Mouse (Mus musculus): ENCODE data around the gene Creb5.
A peak's percentile ranks its signal among the peaks of the same experiment; 100 is the strongest.

The Creb5 gene

DNA sequence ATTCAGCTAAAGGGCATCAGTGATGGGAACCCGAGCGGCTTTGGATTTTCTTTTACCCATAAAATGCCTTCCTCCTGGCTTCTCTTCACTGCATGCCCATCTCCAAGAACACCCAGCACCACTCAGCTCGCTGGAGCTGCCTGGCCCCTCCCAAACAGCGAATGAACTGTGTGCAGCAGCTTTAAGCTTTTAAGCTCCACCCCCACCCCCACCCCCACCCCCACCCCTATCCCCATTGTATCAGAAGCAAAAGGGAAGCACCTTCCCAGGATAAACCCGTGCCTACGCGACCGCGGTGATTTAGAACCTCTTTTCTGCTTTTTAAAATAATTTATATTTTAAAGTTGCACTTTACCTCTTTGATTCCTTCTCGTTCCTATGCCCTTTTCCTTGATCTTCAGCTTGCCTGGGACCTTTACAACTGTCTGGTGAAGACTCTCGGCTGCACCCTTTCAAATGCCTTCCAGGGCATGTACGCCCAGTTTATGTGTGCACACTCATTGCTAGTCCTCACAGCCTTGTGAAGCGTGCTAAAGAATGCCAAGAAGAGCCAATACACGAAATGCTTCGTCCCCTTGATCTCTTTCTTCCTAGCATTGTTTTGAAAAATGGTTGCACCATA is 411.2 kb downstream of the Creb5 start:
- DNase-seq (ENCODE audit: low spot score) = no peak

DNA sequence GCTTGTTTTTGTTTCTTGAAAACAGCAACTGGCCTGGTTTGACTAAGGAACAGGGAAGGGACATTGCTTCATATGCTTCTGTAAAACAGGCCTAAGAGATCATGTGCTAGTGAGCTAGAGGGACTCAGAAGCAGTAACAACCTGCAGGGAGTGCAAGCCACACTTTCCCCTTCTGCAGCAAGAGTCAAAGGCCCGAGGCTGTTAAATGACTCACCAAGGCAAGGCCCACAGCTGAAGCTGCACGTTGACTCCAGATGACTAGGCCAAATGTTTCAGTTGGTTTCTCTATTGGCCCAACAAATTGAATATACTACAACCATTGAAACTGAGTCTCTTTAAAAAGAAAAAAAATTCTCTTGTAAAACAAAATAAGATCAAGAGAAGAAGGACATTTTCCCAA is 417.4 kb downstream of the Creb5 start:
- no peak for DNase-seq (ENCODE audit: low spot score)

DNA sequence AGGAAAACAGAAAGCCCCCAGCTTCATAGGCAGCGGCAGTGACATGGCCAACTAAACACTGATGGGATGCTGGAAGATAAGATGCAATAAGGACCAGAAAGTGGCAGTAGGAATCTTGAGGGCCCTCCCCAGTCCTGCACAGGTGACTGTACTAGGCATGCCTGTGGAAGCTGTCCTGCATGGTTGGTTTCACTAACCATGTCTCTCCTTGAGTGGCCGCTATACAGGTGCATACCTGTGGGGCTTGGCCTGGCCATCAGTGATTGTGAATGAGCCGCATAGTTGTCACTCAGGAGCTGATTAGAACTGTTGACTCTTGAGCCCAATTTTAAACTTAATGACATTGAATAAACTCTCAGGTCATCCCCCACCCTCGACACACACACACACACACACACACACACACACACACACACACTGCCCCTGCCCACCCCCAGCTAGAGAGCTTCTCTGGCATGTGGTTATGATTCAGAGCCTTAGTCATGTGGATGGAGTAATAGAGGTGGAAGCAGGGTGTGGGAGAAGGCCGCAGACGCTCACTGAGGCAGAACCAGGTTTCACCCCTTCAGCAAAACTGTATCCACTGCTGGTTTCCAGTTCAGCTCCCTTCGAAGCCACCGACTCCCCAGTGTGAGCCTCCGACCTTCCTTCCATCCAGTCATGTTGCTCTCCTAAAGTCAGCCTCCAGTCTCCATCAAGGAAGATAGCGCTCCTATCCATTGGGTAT is 419.7 kb downstream of the Creb5 start:
- no peak for DNase-seq (ENCODE audit: low spot score)

DNA sequence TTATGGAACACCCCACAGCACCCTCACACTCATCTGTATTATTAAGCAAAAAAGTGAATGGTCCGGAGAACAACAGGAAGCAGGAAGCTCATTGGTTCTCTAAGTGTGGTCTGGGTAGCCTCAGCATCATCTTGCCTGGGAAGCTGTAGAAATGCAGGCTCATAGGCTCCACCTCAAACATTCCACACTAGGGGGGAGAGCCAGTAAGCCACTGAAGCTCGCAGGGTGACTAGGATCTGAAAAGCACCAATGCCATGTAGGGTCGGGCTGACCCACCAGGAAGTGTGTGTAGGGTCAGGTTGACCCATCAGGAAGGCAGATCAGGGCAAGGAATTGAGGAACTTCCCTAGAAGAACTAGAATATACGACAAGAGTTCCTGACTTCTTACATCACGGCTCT is 420.7 kb downstream of the Creb5 start:
- no peak for DNase-seq (ENCODE audit: low spot score)

DNA sequence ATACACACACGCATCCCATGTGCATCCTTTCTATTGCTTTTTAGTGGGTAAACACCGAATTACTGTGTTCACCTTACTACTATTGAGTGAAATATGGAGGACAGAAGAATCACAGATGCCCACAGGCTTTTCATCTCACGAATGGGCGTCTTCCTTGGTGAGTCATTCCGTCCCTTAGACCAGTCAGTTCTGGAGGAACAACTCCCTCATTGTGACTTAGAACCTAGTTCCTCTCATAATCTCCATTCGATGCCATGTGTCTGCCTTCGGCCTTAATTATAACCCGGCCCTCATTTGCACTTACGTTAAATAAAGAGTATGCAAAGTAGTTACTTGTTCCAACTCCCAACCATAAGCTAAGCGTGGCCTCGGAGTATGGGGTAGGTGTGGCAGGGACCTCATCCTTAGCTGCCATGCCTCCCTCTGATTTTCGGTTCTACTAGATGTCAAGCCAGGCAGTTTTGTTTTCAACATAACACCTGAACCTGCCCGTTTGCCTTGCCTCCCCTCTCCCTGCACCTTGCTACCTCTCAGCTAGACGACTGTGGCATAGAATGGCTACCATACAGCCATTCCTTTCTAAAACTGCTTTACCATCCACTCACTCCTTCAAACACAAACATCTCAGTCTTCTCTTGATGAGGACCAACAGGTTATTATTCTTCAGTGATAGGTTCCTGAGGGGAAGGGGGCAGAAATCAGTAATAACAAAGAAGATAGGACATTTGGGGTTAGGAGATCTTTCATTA is 422.8 kb downstream of the Creb5 start:
- DNase-seq (ENCODE audit: low spot score) = no peak

DNA sequence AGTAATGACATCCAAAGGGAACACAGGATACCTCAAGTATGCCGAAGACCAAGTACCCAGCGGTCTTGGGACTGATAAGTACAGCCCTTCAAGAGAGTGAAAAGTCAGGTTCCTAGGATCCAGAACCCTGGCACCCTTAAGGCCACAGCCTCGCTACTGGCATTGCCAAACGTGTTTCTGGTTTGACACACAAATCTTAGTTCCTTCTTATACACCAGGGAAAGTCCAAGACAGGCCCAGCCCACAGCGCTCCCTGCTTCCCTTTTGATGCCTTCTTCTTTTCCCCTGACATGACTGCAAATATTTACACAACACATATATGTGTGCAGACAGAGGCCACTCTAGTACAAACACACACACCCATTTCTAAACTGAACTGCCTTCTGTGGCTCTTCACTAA is 423.5 kb downstream of the Creb5 start:
- no peak for DNase-seq (ENCODE audit: low spot score)

DNA sequence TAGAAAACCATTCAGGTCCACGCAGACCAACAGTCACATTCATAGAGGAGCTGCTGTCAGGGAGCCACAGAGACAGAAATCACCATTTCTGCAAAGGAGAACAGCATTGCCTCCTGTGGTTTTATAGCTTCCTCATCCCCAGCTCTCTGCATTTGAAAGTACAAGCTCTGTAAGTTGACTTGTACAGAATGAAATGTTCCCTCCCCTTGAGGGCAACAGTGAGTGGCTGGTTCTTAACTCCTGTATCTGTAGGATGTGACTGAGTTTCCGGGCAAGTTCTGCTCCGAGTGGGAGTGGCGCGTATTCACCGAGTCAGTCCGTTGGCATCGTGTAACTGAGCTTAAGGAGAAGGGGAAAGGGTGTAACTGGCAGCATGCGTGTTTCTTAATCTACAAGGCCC is 426.1 kb downstream of the Creb5 start:
- no peak for DNase-seq (ENCODE audit: low spot score)

DNA sequence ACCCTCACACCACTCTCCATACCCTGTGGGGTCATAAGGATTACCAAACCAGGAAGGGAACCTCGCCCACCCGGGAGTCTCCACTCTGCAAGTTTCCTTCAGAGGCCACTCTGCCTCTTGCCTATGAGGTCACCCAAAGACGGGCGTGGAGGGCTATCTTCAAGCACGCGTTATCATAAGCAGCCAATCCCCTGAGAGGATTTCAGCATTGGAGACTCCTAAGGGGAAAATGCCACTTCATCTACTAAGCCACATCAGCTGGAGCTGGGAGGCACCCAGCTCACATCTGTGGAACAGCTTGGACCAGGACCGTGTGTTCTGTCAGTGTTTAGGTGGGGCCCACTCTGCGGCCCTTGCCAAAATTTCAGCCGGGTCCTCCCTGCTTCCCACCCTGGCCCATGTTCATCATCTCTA is 427.8 kb downstream of the Creb5 start:
- DNase-seq (ENCODE audit: low spot score) = no peak

DNA sequence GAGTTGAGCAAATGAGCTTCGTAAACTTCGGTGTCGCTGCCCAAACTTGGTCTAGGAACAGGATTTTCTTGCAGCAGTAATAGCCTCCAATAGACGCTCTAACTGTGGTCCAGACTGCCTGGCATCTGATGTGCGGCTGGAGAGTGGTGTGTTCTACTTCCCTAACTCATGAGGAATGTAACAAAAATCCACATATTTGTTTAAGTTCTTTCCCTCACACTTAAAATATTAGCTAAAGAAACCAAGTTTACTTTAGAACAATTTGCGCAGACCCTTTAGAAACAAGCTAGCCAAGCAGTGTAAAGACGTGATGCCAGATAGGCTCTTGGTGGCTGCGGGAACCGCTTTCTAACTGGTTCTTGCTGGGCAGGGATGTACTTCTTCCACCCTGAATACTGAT is 428.9 kb downstream of the Creb5 start:
- DNase-seq (ENCODE audit: low spot score) = no peak

DNA sequence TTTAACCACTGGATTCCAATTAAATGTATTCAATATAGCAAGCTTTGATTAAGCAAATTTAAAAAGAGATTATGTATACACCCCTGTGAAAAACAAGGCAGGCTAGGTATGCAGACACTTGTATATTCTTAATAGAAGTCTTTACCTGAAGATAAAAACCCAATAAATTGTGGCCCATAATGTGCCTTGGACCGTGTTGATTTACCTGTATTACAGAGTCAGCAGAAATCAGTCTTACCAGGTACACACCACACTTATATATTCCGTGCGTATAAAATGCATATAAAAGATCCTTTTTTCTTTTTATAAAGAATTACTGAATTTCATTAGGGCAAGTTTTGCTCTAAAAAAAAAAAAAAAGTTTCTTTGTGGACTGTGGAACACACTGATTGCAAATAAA is 432.9 kb downstream of the Creb5 start:
- DNase-seq (ENCODE audit: low spot score) = no peak

DNA sequence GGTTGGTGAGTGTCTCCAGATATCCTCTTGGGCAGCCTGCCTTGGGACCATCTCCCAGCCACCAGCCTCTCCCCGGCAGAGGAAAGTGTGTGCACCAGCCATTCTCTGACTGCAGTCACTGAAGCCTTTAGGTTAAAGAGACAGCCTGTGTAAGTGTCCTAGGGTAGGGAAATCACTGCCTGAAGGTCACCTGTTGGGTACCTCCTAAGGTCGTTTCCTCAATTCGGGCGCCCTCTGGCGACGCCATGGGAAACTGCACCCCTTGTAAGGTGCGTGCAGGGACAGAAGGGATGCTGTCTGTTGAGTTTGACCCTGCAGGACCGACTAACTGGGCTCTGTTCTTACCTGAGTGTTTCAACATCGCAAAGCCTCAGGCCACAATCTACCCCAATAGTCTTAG is 434.5 kb downstream of the Creb5 start:
- peak; percentile 87 for DNase-seq (ENCODE audit: low spot score)

DNA sequence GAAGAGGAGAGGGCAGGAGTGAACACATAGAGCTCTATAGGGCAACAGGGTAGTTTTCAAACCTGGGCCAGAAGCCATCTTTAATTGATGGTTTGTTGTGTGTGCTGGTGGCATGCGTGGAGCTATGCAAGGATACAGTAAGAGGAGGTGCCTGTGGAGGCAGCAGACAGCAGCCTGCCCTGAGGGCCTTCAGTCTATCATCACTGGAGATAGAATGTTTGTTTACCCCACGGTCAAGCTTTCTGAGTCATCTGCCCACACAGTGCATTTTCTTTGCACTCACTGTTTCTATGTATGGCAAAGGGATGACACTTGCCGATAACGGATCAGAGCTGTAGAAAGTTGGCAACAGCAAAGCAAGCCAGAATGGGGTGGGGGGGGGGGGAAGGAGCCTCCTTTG is 435.6 kb downstream of the Creb5 start:
- DNase-seq (ENCODE audit: low spot score) = no peak

DNA sequence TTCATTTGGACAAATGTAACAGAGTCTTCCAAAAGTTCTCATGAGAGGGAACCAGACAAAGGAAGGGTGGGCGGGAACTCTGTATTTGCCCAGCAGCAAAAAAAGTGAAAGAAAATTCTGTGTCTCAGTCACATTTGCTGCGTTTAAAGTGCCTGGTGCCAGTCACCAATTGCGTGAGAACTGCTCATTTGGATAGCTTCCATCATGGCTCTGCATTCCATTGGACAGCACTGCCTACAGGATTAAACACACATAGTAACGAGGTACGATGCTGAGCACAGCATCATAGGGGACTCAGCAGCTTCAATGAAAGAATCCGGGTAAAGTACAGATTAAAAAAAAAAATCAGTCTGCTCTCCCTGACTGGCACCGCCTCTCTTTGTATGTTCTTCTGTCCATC is 443.4 kb downstream of the Creb5 start:
- no peak for DNase-seq (ENCODE audit: low spot score)

DNA sequence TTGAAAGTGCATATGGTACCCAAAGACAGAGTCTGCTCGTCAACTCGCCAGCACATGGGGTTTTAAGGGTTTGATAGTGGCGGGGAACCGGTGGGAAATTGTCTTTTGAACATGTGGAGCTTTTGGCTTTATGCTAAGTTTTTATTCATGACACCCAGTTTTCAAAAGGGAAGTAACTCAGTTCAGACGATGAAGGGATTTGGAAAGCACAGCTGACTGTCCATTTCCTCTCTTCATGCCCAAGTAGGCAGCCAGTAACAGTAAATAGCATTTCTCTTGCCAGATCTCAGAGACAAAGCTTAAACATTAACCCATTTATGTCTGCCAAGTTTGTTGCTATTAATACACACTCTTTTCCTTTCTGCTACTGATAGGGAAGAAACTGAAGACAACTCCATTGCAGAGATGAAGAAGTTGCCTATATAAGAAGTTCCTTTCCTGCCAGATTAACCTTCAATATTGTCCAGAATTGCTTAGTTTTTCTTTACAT is 444.0 kb downstream of the Creb5 start:
- DNase-seq (ENCODE audit: low spot score) = no peak

DNA sequence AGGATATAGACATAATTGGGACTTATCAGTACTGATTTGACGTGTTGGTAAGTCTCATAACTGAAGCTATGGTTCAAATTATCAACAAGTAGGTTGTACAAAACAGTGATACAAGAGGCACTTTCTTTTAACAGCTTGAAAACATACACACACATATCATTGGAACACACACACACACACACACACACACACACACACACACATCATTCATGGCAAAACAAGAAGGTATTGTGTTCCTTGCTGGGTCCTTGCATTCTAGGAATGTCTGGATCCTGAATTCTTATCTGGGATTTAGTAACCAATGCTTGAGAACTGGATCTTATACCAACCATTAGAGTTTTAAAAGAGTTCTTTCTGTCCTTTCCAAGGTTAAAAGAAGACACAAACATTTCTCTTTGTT is 446.5 kb downstream of the Creb5 start:
- DNase-seq (ENCODE audit: low spot score) = peak; percentile 58

DNA sequence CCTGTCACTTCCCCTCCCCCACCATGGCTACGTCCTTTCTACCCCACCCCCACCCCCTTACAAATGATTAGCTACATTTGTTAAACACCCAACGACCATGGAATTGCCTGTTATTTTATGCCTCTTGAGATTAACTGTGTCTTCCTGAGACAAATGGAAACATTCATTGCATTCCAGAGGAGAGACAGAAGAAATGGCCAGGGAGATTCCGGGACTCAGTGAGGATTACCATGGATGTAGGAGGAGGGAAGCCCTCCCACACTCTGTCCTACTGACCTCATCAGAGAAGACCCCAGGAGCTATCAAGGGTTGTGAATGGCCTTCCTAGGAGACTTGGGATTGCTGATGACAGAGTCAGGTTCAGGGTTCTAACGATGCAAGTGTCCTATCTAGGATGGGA is 446.9 kb downstream of the Creb5 start:
- no peak for DNase-seq (ENCODE audit: low spot score)

DNA sequence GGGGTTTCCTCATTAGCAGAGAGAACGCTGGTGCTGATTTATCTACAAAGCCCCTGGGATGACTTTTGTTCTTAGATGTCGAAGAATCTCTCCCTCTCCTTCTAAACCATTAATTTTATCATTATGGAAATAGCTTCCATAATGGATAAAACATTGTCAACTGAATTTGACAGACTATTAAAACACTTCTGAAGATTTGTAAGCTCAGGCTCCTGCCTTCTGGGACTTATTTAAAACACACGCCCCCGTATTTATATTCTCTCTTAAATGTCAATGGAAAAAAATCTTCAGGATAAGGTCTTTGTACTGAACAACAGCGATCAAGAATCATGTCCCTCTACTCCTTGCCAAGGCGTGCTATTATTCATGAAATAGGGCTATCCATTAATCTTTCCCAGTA is 448.6 kb downstream of the Creb5 start:
- no peak for DNase-seq (ENCODE audit: low spot score)

DNA sequence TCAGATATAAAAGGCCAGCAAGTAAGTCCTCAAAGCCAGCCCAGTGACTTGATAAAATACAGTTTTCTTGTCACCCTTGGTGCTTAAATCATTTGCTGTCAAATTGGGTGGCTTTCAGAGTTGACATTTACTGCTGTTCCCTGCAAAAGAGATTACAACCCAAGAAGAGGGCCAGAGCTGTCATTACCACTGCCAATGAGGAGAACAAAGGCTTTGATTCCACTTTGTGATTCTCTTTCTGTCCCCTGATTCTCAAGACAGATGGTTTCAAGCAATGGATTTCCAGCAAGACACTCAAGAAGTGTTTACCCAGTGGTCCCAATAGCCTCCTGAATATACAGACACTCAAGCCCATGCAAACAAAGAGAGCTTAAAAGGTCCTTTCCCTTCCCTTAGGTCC is 451.1 kb downstream of the Creb5 start:
- DNase-seq (ENCODE audit: low spot score) = no peak

DNA sequence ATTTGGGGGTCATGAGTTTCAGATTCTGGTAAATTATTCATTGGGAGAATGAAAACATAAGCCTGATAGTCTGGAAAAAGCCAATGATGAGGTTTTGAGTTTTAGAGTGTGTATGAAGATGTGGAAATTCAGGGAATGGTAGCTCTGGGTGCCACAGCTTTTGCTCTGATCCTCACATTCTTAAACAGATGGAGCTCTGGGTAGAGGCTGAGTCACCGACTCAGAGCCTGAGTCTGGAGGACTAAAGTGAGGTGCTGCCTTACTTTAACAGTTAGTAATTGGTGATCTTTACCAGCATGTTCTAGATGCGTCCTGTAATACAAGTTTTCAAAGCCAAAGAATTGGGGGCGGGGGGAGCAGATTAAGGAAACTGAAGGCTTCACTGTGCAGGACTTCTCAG is 454.2 kb downstream of the Creb5 start:
- no peak for DNase-seq (ENCODE audit: low spot score)
